Mouse (Mus musculus): ENCODE results near the gene Sbno2. TPM values are rescaled to one million over a fixed set of nuclear protein-coding genes. Genes with fewer than 3 reads are reported as not detected.

The Sbno2 gene
- polyA plus RNA-seq, 1 experiment from 2014 or later: 10.7 TPM

- Histone ChIP-seq H3K4me2 (replicated peaks; ENCODE audit: low read depth) (no peak overlapping the region), H3K9me3 (ENCODE audit: control insufficient read depth, low read length) (no peaks in the 10 kb centered on the region), H3K36me3 (ENCODE audit: control insufficient read depth, insufficient read depth, low read length) (peaks cover 31% of the 10 kb centered on the region), H3K27ac (replicated peaks) (no peak overlapping the region), H3K4me3 (ENCODE audit: low read depth, low read length) (no peak overlapping the region), H3K4me1 (replicated peaks; ENCODE audit: control insufficient read depth, insufficient read depth) (no peaks in the 10 kb centered on the region), H3K27me3 (ENCODE audit: control insufficient read depth, insufficient read depth, low read length) (no peaks in the 10 kb centered on the region), H3K9ac (ENCODE audit: low read length) (no peak overlapping the region; the same call in 1 of the 2 replicates)
- WGBS: 82% methylated on average over 9 of the region's 9 CpGs
- DNase-seq (ENCODE audit: low spot score) (no peak), ATAC-seq (ENCODE audit: low FRiP score, low TSS enrichment) (no peak)
- TF ChIP-seq EP300 (optimal IDR thresholded peaks at IDR 0.05) (no peak), CTCF (IDR thresholded peaks at IDR 0.05; ENCODE audit: low read depth) (no peak)
Observed at GRCm38 (mm10) chr10:80123932-80124562, 18.7 kb upstream of the Sbno2 start.

GRCm38 (mm10) chr10:80121639-80122038 is 16.3 kb upstream of the Sbno2 start:
- no peaks in the 10 kb centered on the region for H3K27me3 ChIP-seq (ENCODE audit: control insufficient read depth, insufficient read depth, low read length)
- no peak overlapping the region for H3K4me3 ChIP-seq (ENCODE audit: low read depth, low read length)
- ATAC-seq (ENCODE audit: low FRiP score, low TSS enrichment) (no peak), DNase-seq (ENCODE audit: low spot score) (no peak)
- no peak overlapping the region for H3K9ac ChIP-seq (ENCODE audit: low read length)
- peaks cover 10% of the 10 kb centered on the region; the same call in 1 of the 2 replicates for H3K4me1 ChIP-seq (replicated peaks; ENCODE audit: control insufficient read depth, insufficient read depth)
- no peak overlapping the region for H3K27ac ChIP-seq (replicated peaks)
- TF ChIP-seq CTCF (IDR thresholded peaks at IDR 0.05; ENCODE audit: low read depth): no peak
- no peak for TF ChIP-seq EP300 (optimal IDR thresholded peaks at IDR 0.05)
- H3K9me3 ChIP-seq (ENCODE audit: control insufficient read depth, low read length): no peaks in the 10 kb centered on the region
- WGBS: 72% methylated on average over 2 of the region's 2 CpGs
- H3K36me3 ChIP-seq (ENCODE audit: control insufficient read depth, insufficient read depth, low read length): peaks cover 11% of the 10 kb centered on the region; the same call in 1 of the 2 replicates
- no peak overlapping the region for H3K4me2 ChIP-seq (replicated peaks; ENCODE audit: low read depth)

- Histone ChIP-seq H3K4me3 (ENCODE audit: low read depth, low read length) (no peak overlapping the region), H3K4me2 (replicated peaks; ENCODE audit: low read depth) (no peak overlapping the region), H3K9ac (ENCODE audit: low read length) (no peak overlapping the region), H3K27me3 (ENCODE audit: control insufficient read depth, insufficient read depth, low read length) (no peaks in the 10 kb centered on the region), H3K4me1 (replicated peaks; ENCODE audit: control insufficient read depth, insufficient read depth) (peaks cover 10% of the 10 kb centered on the region; the same call in 1 of the 2 replicates), H3K36me3 (ENCODE audit: control insufficient read depth, insufficient read depth, low read length) (0 out of 2 replicates have a peak, but pooled peaks cover 3% of the 10 kb centered on the region), H3K9me3 (ENCODE audit: control insufficient read depth, low read length) (no peaks in the 10 kb centered on the region), H3K27ac (replicated peaks) (no peak overlapping the region)
- no peak for ATAC-seq (ENCODE audit: low FRiP score, low TSS enrichment)
- WGBS: 58% methylated on average over 2 of the region's 2 CpGs
- DNase-seq (ENCODE audit: low spot score): no peak
- TF ChIP-seq CTCF (IDR thresholded peaks at IDR 0.05; ENCODE audit: low read depth) (no peak), EP300 (optimal IDR thresholded peaks at IDR 0.05) (no peak)
Observed at GRCm38 (mm10) chr10:80120146-80120545, 14.8 kb upstream of the Sbno2 start.

- ATAC-seq (ENCODE audit: low FRiP score, low TSS enrichment) (no peak), DNase-seq (ENCODE audit: low spot score) (no peak)
- WGBS: 67% methylated on average over 6 of the region's 6 CpGs
- no peak overlapping the region; the same call in 1 of the 2 replicates for H3K4me3 ChIP-seq (ENCODE audit: low read depth, low read length)
- H3K9me3 ChIP-seq (ENCODE audit: control insufficient read depth, low read length): no peaks in the 10 kb centered on the region
- H3K27ac ChIP-seq (replicated peaks): no peak overlapping the region
- H3K36me3 ChIP-seq (ENCODE audit: control insufficient read depth, insufficient read depth, low read length): 0 out of 2 replicates have a peak, but pooled peaks cover 3% of the 10 kb centered on the region
- H3K9ac ChIP-seq (ENCODE audit: low read length): peak overlapping the region; percentile 27; the same call in 1 of the 2 replicates
- peaks cover 10% of the 10 kb centered on the region; the same call in 1 of the 2 replicates for H3K4me1 ChIP-seq (replicated peaks; ENCODE audit: control insufficient read depth, insufficient read depth)
- H3K4me2 ChIP-seq (replicated peaks; ENCODE audit: low read depth): peak overlapping the region; percentile 90; the same call in 1 of the 2 replicates
- H3K27me3 ChIP-seq (ENCODE audit: control insufficient read depth, insufficient read depth, low read length): no peaks in the 10 kb centered on the region
- no peak for TF ChIP-seq CTCF (IDR thresholded peaks at IDR 0.05; ENCODE audit: low read depth)
- TF ChIP-seq EP300 (optimal IDR thresholded peaks at IDR 0.05): no peak
Observed at GRCm38 (mm10) chr10:80118552-80118951, 13.2 kb upstream of the Sbno2 start.

- H3K27ac ChIP-seq (replicated peaks): peak overlapping the region; percentile 91
- peak overlapping the region; percentile 90 for H3K9ac ChIP-seq (ENCODE audit: low read length)
- DNase-seq (ENCODE audit: low spot score): no peak
- 36% methylated on average over 1 of the region's 1 CpGs for WGBS
- 0 out of 2 replicates have a peak, but pooled peaks cover 3% of the 10 kb centered on the region for H3K36me3 ChIP-seq (ENCODE audit: control insufficient read depth, insufficient read depth, low read length)
- H3K9me3 ChIP-seq (ENCODE audit: control insufficient read depth, low read length): no peaks in the 10 kb centered on the region
- no peak; the same call in 1 of the 2 replicates for TF ChIP-seq CTCF (IDR thresholded peaks at IDR 0.05; ENCODE audit: low read depth)
- no peak for TF ChIP-seq EP300 (optimal IDR thresholded peaks at IDR 0.05)
- H3K4me1 ChIP-seq (replicated peaks; ENCODE audit: control insufficient read depth, insufficient read depth): peaks cover 10% of the 10 kb centered on the region; the same call in 1 of the 2 replicates
- H3K27me3 ChIP-seq (ENCODE audit: control insufficient read depth, insufficient read depth, low read length): no peaks in the 10 kb centered on the region
- no peak for ATAC-seq (ENCODE audit: low FRiP score, low TSS enrichment)
- peak overlapping the region; percentile 90 for H3K4me2 ChIP-seq (replicated peaks; ENCODE audit: low read depth)
- peak overlapping the region; percentile 91 for H3K4me3 ChIP-seq (ENCODE audit: low read depth, low read length)
Observed at GRCm38 (mm10) chr10:80117736-80118135, 12.4 kb upstream of the Sbno2 start.

Measured in stomach, postnatal 0 days (tissue).